Mouse (Mus musculus): ENCODE measurements around the gene Kdm3a. TPM values are rescaled to one million over a fixed set of nuclear protein-coding genes. Genes with fewer than 3 reads are reported as not detected.

Gene Kdm3a
- 65.1 and 66.4 TPM in 2 replicates for polyA plus RNA-seq (2012; rRNA removed)

GRCm38 (mm10) chr6:71632829-71633662 is at the start of gene Kdm3a:
Kdm3a (minus strand) TSS chr6:71632990.
- peak; percentile 68 for TF ChIP-seq CTCF (IDR thresholded peaks at IDR 0.05; ENCODE audit: borderline replicate concordance, extremely low read depth, insufficient read depth, insufficient read length)
- TF ChIP-seq POLR2A (IDR thresholded peaks at IDR 0.05; ENCODE audit: borderline replicate concordance, extremely low read depth, insufficient read depth, insufficient read length, poor library complexity, severe bottlenecking) = peak; percentile 66; the same call in 1 of the 2 replicates
- DNase-seq (ENCODE audit: low read depth) = peak; percentile 100

GRCm38 (mm10) chr6:71678891-71679290 is 46.1 kb upstream of the Kdm3a start:
- no peak for TF ChIP-seq POLR2A (IDR thresholded peaks at IDR 0.05; ENCODE audit: borderline replicate concordance, extremely low read depth, insufficient read depth, insufficient read length, poor library complexity, severe bottlenecking)
- TF ChIP-seq CTCF (IDR thresholded peaks at IDR 0.05; ENCODE audit: borderline replicate concordance, extremely low read depth, insufficient read depth, insufficient read length) = peak; percentile 40; the same call in 1 of the 2 replicates
- no peak for DNase-seq (ENCODE audit: low read depth)

GRCm38 (mm10) chr6:71673166-71673565 is 40.4 kb upstream of the Kdm3a start:
- no peak for TF ChIP-seq POLR2A (IDR thresholded peaks at IDR 0.05; ENCODE audit: borderline replicate concordance, extremely low read depth, insufficient read depth, insufficient read length, poor library complexity, severe bottlenecking)
- TF ChIP-seq CTCF (IDR thresholded peaks at IDR 0.05; ENCODE audit: borderline replicate concordance, extremely low read depth, insufficient read depth, insufficient read length) = peak; percentile 9; the same call in 1 of the 2 replicates
- DNase-seq (ENCODE audit: low read depth) = no peak

GRCm38 (mm10) chr6:71664511-71664910 is 31.7 kb upstream of the Kdm3a start:
- no peak for DNase-seq (ENCODE audit: low read depth)
- no peak for TF ChIP-seq CTCF (IDR thresholded peaks at IDR 0.05; ENCODE audit: borderline replicate concordance, extremely low read depth, insufficient read depth, insufficient read length)
- no peak for TF ChIP-seq POLR2A (IDR thresholded peaks at IDR 0.05; ENCODE audit: borderline replicate concordance, extremely low read depth, insufficient read depth, insufficient read length, poor library complexity, severe bottlenecking)

- no peak for TF ChIP-seq CTCF (IDR thresholded peaks at IDR 0.05; ENCODE audit: borderline replicate concordance, extremely low read depth, insufficient read depth, insufficient read length)
- TF ChIP-seq POLR2A (IDR thresholded peaks at IDR 0.05; ENCODE audit: borderline replicate concordance, extremely low read depth, insufficient read depth, insufficient read length, poor library complexity, severe bottlenecking) = no peak
- no peak for DNase-seq (ENCODE audit: low read depth)
Observed at GRCm38 (mm10) chr6:71658290-71658689, 25.5 kb upstream of the Kdm3a start.

GRCm38 (mm10) chr6:71655835-71656234 is 23.0 kb upstream of the Kdm3a start:
- no peak for DNase-seq (ENCODE audit: low read depth)
- no peak for TF ChIP-seq POLR2A (IDR thresholded peaks at IDR 0.05; ENCODE audit: borderline replicate concordance, extremely low read depth, insufficient read depth, insufficient read length, poor library complexity, severe bottlenecking)
- TF ChIP-seq CTCF (IDR thresholded peaks at IDR 0.05; ENCODE audit: borderline replicate concordance, extremely low read depth, insufficient read depth, insufficient read length) = no peak

- no peak for DNase-seq (ENCODE audit: low read depth)
- TF ChIP-seq POLR2A (IDR thresholded peaks at IDR 0.05; ENCODE audit: borderline replicate concordance, extremely low read depth, insufficient read depth, insufficient read length, poor library complexity, severe bottlenecking) = no peak
- no peak for TF ChIP-seq CTCF (IDR thresholded peaks at IDR 0.05; ENCODE audit: borderline replicate concordance, extremely low read depth, insufficient read depth, insufficient read length)
Observed at GRCm38 (mm10) chr6:71651868-71652267, 19.1 kb upstream of the Kdm3a start.

- no peak for DNase-seq (ENCODE audit: low read depth)
- TF ChIP-seq CTCF (IDR thresholded peaks at IDR 0.05; ENCODE audit: borderline replicate concordance, extremely low read depth, insufficient read depth, insufficient read length) (no peak), POLR2A (IDR thresholded peaks at IDR 0.05; ENCODE audit: borderline replicate concordance, extremely low read depth, insufficient read depth, insufficient read length, poor library complexity, severe bottlenecking) (no peak)
Observed at GRCm38 (mm10) chr6:71632486-71632828, 333 bp downstream of the Kdm3a start.

GRCm38 (mm10) chr6:71631706-71632461 is 906 bp downstream of the Kdm3a start:
- TF ChIP-seq POLR2A (IDR thresholded peaks at IDR 0.05; ENCODE audit: borderline replicate concordance, extremely low read depth, insufficient read depth, insufficient read length, poor library complexity, severe bottlenecking) (no peak), CTCF (IDR thresholded peaks at IDR 0.05; ENCODE audit: borderline replicate concordance, extremely low read depth, insufficient read depth, insufficient read length) (no peak)
- DNase-seq (ENCODE audit: low read depth) = peak; percentile 57

GRCm38 (mm10) chr6:71631196-71631595 is 1.6 kb downstream of the Kdm3a start:
- TF ChIP-seq CTCF (IDR thresholded peaks at IDR 0.05; ENCODE audit: borderline replicate concordance, extremely low read depth, insufficient read depth, insufficient read length) = no peak
- no peak for TF ChIP-seq POLR2A (IDR thresholded peaks at IDR 0.05; ENCODE audit: borderline replicate concordance, extremely low read depth, insufficient read depth, insufficient read length, poor library complexity, severe bottlenecking)
- peak; percentile 24 for DNase-seq (ENCODE audit: low read depth)

- no peak for DNase-seq (ENCODE audit: low read depth)
- no peak for TF ChIP-seq CTCF (IDR thresholded peaks at IDR 0.05; ENCODE audit: borderline replicate concordance, extremely low read depth, insufficient read depth, insufficient read length)
- no peak for TF ChIP-seq POLR2A (IDR thresholded peaks at IDR 0.05; ENCODE audit: borderline replicate concordance, extremely low read depth, insufficient read depth, insufficient read length, poor library complexity, severe bottlenecking)
Observed at GRCm38 (mm10) chr6:71627325-71627724, 5.5 kb downstream of the Kdm3a start.
